Mouse (Mus musculus) cerebellum, adult 9-11 months (tissue): ENCODE data around the gene Srd5a1.
A peak's percentile ranks its signal among the peaks of the same experiment; 100 is the strongest.

ENCODE experiments used
- DNase-seq: peaks from one replicate; pipeline ENCODE4 v3.0.0; 2022

Srd5a1 gene

GRCm38 (mm10) chr13:69537366-69537765 lies 73.9 kb downstream of the Srd5a1 start:
- peak; percentile 29 for DNase-seq

- DNase-seq = peak; percentile 47
Observed at GRCm38 (mm10) chr13:69536021-69536420, 75.2 kb downstream of the Srd5a1 start.

GRCm38 (mm10) chr13:69534654-69535551 lies 76.3 kb downstream of the Srd5a1 start:
- peak; percentile 99 for DNase-seq

- DNase-seq = no peak
Observed at GRCm38 (mm10) chr13:69534334-69534653, 76.9 kb downstream of the Srd5a1 start, which contains the start of gene Tent4a. Gene Tent4a, minus strand, starts transcription at chr13:69534617.

GRCm38 (mm10) chr13:69533405-69534333 lies 77.6 kb downstream of the Srd5a1 start, which contains the start of gene Nsun2:
Gene Nsun2, plus strand, starts transcription at chr13:69533746.
- peak; percentile 85 for DNase-seq

GRCm38 (mm10) chr13:69532893-69533404 lies 78.3 kb downstream of the Srd5a1 start:
- DNase-seq = no peak

GRCm38 (mm10) chr13:69532101-69532892 lies 78.9 kb downstream of the Srd5a1 start:
- peak; percentile 66 for DNase-seq

GRCm38 (mm10) chr13:69531431-69531830 lies 79.8 kb downstream of the Srd5a1 start:
- peak; percentile 59 for DNase-seq

- DNase-seq = peak; percentile 53
Observed at GRCm38 (mm10) chr13:69530951-69531350, 80.3 kb downstream of the Srd5a1 start.

- DNase-seq = peak; percentile 76
Observed at GRCm38 (mm10) chr13:69530156-69530555, 81.1 kb downstream of the Srd5a1 start.

GRCm38 (mm10) chr13:69528531-69528930 lies 82.7 kb downstream of the Srd5a1 start:
- no peak for DNase-seq

GRCm38 (mm10) chr13:69525867-69526266 lies 85.4 kb downstream of the Srd5a1 start:
- DNase-seq = no peak

GRCm38 (mm10) chr13:69524158-69524530 lies 87.1 kb downstream of the Srd5a1 start:
- peak; percentile 57 for DNase-seq
